Mouse (Mus musculus): Measurements from ENCODE around the gene Smim6. TPM values are rescaled to one million over a fixed set of nuclear protein-coding genes. Genes with fewer than 3 reads are reported as not detected.

The Smim6 gene
- polyA plus RNA-seq, 1 experiment = not detected

GRCm38 (mm10) chr11:115877174-115877755, 34.6 kb upstream of the Smim6 start:
- TF ChIP-seq CTCF (IDR thresholded peaks at IDR 0.05; ENCODE audit: low read depth, low read length) = no peak
- TF ChIP-seq EP300 (IDR thresholded peaks at IDR 0.05; ENCODE audit: insufficient read depth, low read depth, low read length) = no peak
- no peak for TF ChIP-seq POLR2A (IDR thresholded peaks at IDR 0.05; ENCODE audit: insufficient read depth, low read length)
- H3K27ac ChIP-seq (ENCODE audit: insufficient read depth, low read length) = no peak overlapping the region

DNA sequence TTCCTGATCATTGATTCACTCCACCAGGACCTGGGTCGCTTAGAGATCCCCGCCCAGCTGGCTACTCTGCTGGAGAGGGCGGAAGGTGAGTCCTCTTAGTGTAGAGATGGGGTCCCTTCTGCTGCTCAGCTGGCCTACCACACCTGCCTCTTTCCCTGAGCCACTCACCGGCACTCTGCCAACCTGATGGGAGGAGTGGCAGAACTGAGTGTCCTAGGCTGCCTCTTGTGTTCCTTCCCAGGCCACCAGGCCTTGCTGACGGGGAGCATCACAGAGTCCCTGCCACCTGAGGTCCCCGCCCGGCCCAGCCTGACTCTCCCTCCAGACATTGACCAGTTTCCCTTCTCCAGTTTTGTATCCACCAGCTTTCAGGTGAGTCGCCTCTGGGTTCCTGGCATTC, 33.7 kb upstream of the Smim6 start:
- no peak overlapping the region for H3K9ac ChIP-seq (ENCODE audit: low read depth, poor library complexity, severe bottlenecking)
- no peaks in the 10 kb centered on the region for H3K4me1 ChIP-seq (ENCODE audit: control insufficient read depth, insufficient read depth, low read length)
- no peak for TF ChIP-seq CTCF (IDR thresholded peaks at IDR 0.05; ENCODE audit: low read depth, low read length)
- no peak for TF ChIP-seq POLR2A (IDR thresholded peaks at IDR 0.05; ENCODE audit: insufficient read depth, low read length)
- no peaks in the 10 kb centered on the region for H3K9me3 ChIP-seq (replicated peaks; ENCODE audit: control insufficient read depth, insufficient read depth, low read length, poor library complexity, severe bottlenecking)
- no peak overlapping the region for H3K4me3 ChIP-seq (ENCODE audit: low read depth, low read length)
- H3K27ac ChIP-seq (ENCODE audit: insufficient read depth, low read length) = no peak overlapping the region
- no peaks in the 10 kb centered on the region for H3K36me3 ChIP-seq (ENCODE audit: control insufficient read depth, insufficient read depth, low read length, poor library complexity, severe bottlenecking)
- no peaks in the 10 kb centered on the region for H3K27me3 ChIP-seq (ENCODE audit: control insufficient read depth, insufficient read depth, low read length, poor library complexity, severe bottlenecking)

More at GRCm38 (mm10) chr11:115877174-115877755, 34.6 kb upstream of the Smim6 start:
- H3K4me1 ChIP-seq (ENCODE audit: control insufficient read depth, insufficient read depth, low read length) = no peaks in the 10 kb centered on the region
- no peaks in the 10 kb centered on the region for H3K9me3 ChIP-seq (replicated peaks; ENCODE audit: control insufficient read depth, insufficient read depth, low read length, poor library complexity, severe bottlenecking)
- no peaks in the 10 kb centered on the region for H3K27me3 ChIP-seq (ENCODE audit: control insufficient read depth, insufficient read depth, low read length, poor library complexity, severe bottlenecking)
- no peak overlapping the region for H3K4me3 ChIP-seq (ENCODE audit: low read depth, low read length)
- no peaks in the 10 kb centered on the region for H3K36me3 ChIP-seq (ENCODE audit: control insufficient read depth, insufficient read depth, low read length, poor library complexity, severe bottlenecking)
- no peak overlapping the region for H3K9ac ChIP-seq (ENCODE audit: low read depth, poor library complexity, severe bottlenecking)

DNA sequence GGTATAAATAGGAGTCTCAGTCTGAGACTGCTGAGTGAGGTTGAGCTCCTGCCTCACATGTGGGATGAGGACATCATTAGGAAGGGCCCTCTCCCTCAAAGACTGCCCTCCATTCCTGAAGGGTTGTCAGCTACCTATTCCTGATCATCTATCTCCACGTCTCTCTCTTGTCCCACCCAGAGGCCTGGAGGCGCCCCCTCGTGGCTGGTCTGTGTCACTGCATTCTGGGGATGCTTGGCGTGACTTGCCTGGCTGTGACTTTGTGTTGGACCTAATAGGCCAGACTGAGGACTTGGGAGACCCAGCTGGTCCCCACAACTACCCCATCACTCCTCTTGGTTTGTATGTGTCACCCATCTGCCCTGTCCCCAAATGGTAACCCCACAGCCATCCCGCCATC, 30.8 kb upstream of the Smim6 start:
- H3K4me1 ChIP-seq (ENCODE audit: control insufficient read depth, insufficient read depth, low read length) = no peaks in the 10 kb centered on the region
- H3K27me3 ChIP-seq (ENCODE audit: control insufficient read depth, insufficient read depth, low read length, poor library complexity, severe bottlenecking) = no peaks in the 10 kb centered on the region
- no peak overlapping the region for H3K27ac ChIP-seq (ENCODE audit: insufficient read depth, low read length)
- H3K4me3 ChIP-seq (ENCODE audit: low read depth, low read length) = no peak overlapping the region
- no peak for TF ChIP-seq EP300 (IDR thresholded peaks at IDR 0.05; ENCODE audit: insufficient read depth, low read depth, low read length)
- TF ChIP-seq CTCF (IDR thresholded peaks at IDR 0.05; ENCODE audit: low read depth, low read length) = peak; percentile 92
- no peak for TF ChIP-seq POLR2A (IDR thresholded peaks at IDR 0.05; ENCODE audit: insufficient read depth, low read length)
- H3K36me3 ChIP-seq (ENCODE audit: control insufficient read depth, insufficient read depth, low read length, poor library complexity, severe bottlenecking) = no peaks in the 10 kb centered on the region
- no peak overlapping the region for H3K9ac ChIP-seq (ENCODE audit: low read depth, poor library complexity, severe bottlenecking)
- no peaks in the 10 kb centered on the region for H3K9me3 ChIP-seq (replicated peaks; ENCODE audit: control insufficient read depth, insufficient read depth, low read length, poor library complexity, severe bottlenecking)

GRCm38 (mm10) chr11:115883251-115883650, 28.6 kb upstream of the Smim6 start:
- Histone ChIP-seq H3K27me3 (ENCODE audit: control insufficient read depth, insufficient read depth, low read length, poor library complexity, severe bottlenecking) (no peaks in the 10 kb centered on the region), H3K36me3 (ENCODE audit: control insufficient read depth, insufficient read depth, low read length, poor library complexity, severe bottlenecking) (no peaks in the 10 kb centered on the region), H3K9me3 (replicated peaks; ENCODE audit: control insufficient read depth, insufficient read depth, low read length, poor library complexity, severe bottlenecking) (no peaks in the 10 kb centered on the region), H3K4me1 (ENCODE audit: control insufficient read depth, insufficient read depth, low read length) (no peaks in the 10 kb centered on the region), H3K9ac (ENCODE audit: low read depth, poor library complexity, severe bottlenecking) (peak overlapping the region; percentile 66), H3K27ac (ENCODE audit: insufficient read depth, low read length) (no peak overlapping the region), H3K4me3 (ENCODE audit: low read depth, low read length) (peak overlapping the region; percentile 51)
- TF ChIP-seq EP300 (IDR thresholded peaks at IDR 0.05; ENCODE audit: insufficient read depth, low read depth, low read length) (no peak), CTCF (IDR thresholded peaks at IDR 0.05; ENCODE audit: low read depth, low read length) (no peak), POLR2A (IDR thresholded peaks at IDR 0.05; ENCODE audit: insufficient read depth, low read length) (no peak)

GRCm38 (mm10) chr11:115884361-115884760, 27.5 kb upstream of the Smim6 start:
- no peak for TF ChIP-seq CTCF (IDR thresholded peaks at IDR 0.05; ENCODE audit: low read depth, low read length)
- no peak for TF ChIP-seq EP300 (IDR thresholded peaks at IDR 0.05; ENCODE audit: insufficient read depth, low read depth, low read length)
- TF ChIP-seq POLR2A (IDR thresholded peaks at IDR 0.05; ENCODE audit: insufficient read depth, low read length) = no peak

DNA sequence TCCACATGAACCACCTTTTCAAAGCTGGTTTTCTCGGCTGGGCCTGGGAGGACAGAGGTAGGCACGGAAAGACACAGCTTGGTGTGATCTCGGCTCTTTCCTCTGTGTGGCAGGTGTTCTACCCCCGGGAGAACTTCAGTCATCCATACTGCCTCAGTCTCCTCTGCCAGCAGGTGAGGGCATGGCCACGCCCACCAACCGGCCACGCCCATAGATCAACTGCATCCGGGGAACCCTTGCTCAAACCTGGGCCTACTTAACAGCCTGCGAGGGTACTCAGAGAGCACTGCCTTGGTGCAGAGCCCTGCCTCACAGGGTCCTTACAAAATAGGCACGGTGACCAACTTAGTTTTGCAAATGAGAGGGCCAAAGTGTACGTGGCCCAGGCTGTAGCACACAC, 26.5 kb upstream of the Smim6 start:
- TF ChIP-seq EP300 (IDR thresholded peaks at IDR 0.05; ENCODE audit: insufficient read depth, low read depth, low read length) = no peak
- no peak for TF ChIP-seq POLR2A (IDR thresholded peaks at IDR 0.05; ENCODE audit: insufficient read depth, low read length)
- no peak for TF ChIP-seq CTCF (IDR thresholded peaks at IDR 0.05; ENCODE audit: low read depth, low read length)
- Histone ChIP-seq H3K36me3 (ENCODE audit: control insufficient read depth, insufficient read depth, low read length, poor library complexity, severe bottlenecking) (no peaks in the 10 kb centered on the region), H3K4me1 (ENCODE audit: control insufficient read depth, insufficient read depth, low read length) (no peaks in the 10 kb centered on the region), H3K4me3 (ENCODE audit: low read depth, low read length) (no peak overlapping the region), H3K9ac (ENCODE audit: low read depth, poor library complexity, severe bottlenecking) (no peak overlapping the region), H3K27ac (ENCODE audit: insufficient read depth, low read length) (no peak overlapping the region), H3K27me3 (ENCODE audit: control insufficient read depth, insufficient read depth, low read length, poor library complexity, severe bottlenecking) (no peaks in the 10 kb centered on the region), H3K9me3 (replicated peaks; ENCODE audit: control insufficient read depth, insufficient read depth, low read length, poor library complexity, severe bottlenecking) (no peaks in the 10 kb centered on the region)

More at GRCm38 (mm10) chr11:115884361-115884760, 27.5 kb upstream of the Smim6 start:
- Histone ChIP-seq H3K36me3 (ENCODE audit: control insufficient read depth, insufficient read depth, low read length, poor library complexity, severe bottlenecking) (no peaks in the 10 kb centered on the region), H3K4me1 (ENCODE audit: control insufficient read depth, insufficient read depth, low read length) (no peaks in the 10 kb centered on the region), H3K9ac (ENCODE audit: low read depth, poor library complexity, severe bottlenecking) (no peak overlapping the region), H3K27me3 (ENCODE audit: control insufficient read depth, insufficient read depth, low read length, poor library complexity, severe bottlenecking) (no peaks in the 10 kb centered on the region), H3K4me3 (ENCODE audit: low read depth, low read length) (no peak overlapping the region), H3K9me3 (replicated peaks; ENCODE audit: control insufficient read depth, insufficient read depth, low read length, poor library complexity, severe bottlenecking) (no peaks in the 10 kb centered on the region), H3K27ac (ENCODE audit: insufficient read depth, low read length) (no peak overlapping the region)
